Mouse (Mus musculus) ZHBTc4 (cell line): ENCODE measurements around the gene Dhx35.

Experiments used
- DNase-seq: peaks from one replicate; pipeline ENCODE4 v3.0.0-alpha.2; 2011; ENCODE audit warnings: low read depth, low spot score

Dhx35 gene

GRCm38 (mm10) chr2:158803575-158803974 is 9.0 kb downstream of the Dhx35 start:
- no peak for DNase-seq

GRCm38 (mm10) chr2:158815686-158816085 is 21.1 kb downstream of the Dhx35 start:
- no peak for DNase-seq

- no peak for DNase-seq
Measured at GRCm38 (mm10) chr2:158816239-158816638, 21.6 kb downstream of the Dhx35 start.

GRCm38 (mm10) chr2:158817708-158818107 is 23.1 kb downstream of the Dhx35 start:
- DNase-seq = no peak

- no peak for DNase-seq
Measured at GRCm38 (mm10) chr2:158828124-158828523, 33.5 kb downstream of the Dhx35 start.

GRCm38 (mm10) chr2:158829746-158830145 is 35.1 kb downstream of the Dhx35 start:
- DNase-seq = no peak

- peak; percentile 59 for DNase-seq
Measured at GRCm38 (mm10) chr2:158833221-158833620, 38.6 kb downstream of the Dhx35 start.

GRCm38 (mm10) chr2:158833645-158834044 is 39.0 kb downstream of the Dhx35 start:
- no peak for DNase-seq

GRCm38 (mm10) chr2:158843287-158843686 is 48.7 kb downstream of the Dhx35 start:
- no peak for DNase-seq

- DNase-seq = no peak
Measured at GRCm38 (mm10) chr2:158845031-158845430, 50.4 kb downstream of the Dhx35 start.

- no peak for DNase-seq
Measured at GRCm38 (mm10) chr2:158846208-158846607, 51.6 kb downstream of the Dhx35 start.

GRCm38 (mm10) chr2:158847991-158848390 is 53.4 kb downstream of the Dhx35 start:
- DNase-seq = no peak

GRCm38 (mm10) chr2:158849416-158849815 is 54.8 kb downstream of the Dhx35 start:
- peak; percentile 76 for DNase-seq

- DNase-seq = peak; percentile 63
Measured at GRCm38 (mm10) chr2:158852579-158852978, 58.0 kb downstream of the Dhx35 start.

- no peak for DNase-seq
Measured at GRCm38 (mm10) chr2:158856896-158857499, 62.4 kb downstream of the Dhx35 start.

GRCm38 (mm10) chr2:158857579-158857978 is 63.0 kb downstream of the Dhx35 start:
- no peak for DNase-seq

GRCm38 (mm10) chr2:158861115-158861514 is 66.5 kb downstream of the Dhx35 start:
- no peak for DNase-seq

GRCm38 (mm10) chr2:158863341-158864125 is 68.9 kb downstream of the Dhx35 start:
- DNase-seq = peak; percentile 85

GRCm38 (mm10) chr2:158864126-158864458 is 69.5 kb downstream of the Dhx35 start:
- DNase-seq = no peak

GRCm38 (mm10) chr2:158865358-158865757 is 70.8 kb downstream of the Dhx35 start:
- peak; percentile 90 for DNase-seq

GRCm38 (mm10) chr2:158886571-158886970 is 92.0 kb downstream of the Dhx35 start:
- peak; percentile 65 for DNase-seq

- DNase-seq = no peak
Measured at GRCm38 (mm10) chr2:158888531-158888930, 93.9 kb downstream of the Dhx35 start.

GRCm38 (mm10) chr2:158889201-158889600 is 94.6 kb downstream of the Dhx35 start:
- no peak for DNase-seq
